Mouse (Mus musculus): ENCODE results near the gene Bag2. TPM values are rescaled to one million over a fixed set of nuclear protein-coding genes. Genes with fewer than 3 reads are reported as not detected.

Gene Bag2
- total RNA-seq, 2 experiments from 2014 or later = 14.0 to 16.9 TPM

DNA sequence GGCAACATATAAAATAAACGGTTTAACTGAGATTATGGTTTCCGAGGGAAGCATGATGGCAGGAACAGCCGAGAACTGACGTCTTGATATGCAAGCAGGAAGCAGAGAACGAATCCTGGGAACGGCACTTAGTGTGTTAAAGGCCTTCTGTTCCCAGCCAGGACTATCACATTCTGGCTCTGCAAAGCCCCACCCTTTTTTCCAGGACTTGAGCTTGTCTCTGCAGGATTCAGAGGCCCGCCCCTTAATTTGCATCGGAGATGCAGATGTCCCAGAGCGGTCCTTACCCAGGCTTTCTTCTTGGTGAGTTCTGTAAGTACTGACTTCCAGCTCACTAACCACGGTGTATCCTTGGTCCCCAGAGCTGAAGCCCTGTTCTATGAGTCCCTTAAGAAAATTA lies 42.8 kb downstream of the Bag2 start:
- DNase-seq (ENCODE audit: extremely low spot score in 1 of 2, low spot score in 2 of 2) = no peak
- intact Hi-C loops (cut with DNase I) = no loop called here

DNA sequence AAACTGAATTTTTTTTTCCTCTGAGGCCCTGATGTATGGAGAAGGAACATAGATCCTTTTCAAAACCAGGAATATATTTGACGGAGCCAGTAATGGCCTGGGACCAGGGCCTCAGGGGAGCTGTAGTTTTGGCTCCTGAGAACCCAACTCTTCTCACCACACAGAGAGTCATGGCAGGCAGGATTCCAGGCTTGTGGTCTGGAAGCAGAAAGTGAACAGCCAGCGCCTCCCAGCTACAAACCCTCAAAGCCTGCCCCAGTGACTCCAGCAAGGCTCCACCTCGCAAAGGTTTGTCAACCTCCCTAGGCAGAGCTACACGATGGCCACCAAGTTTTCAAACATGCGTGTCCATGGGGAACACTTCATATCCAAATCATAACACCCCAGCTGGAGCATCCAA lies 45.6 kb downstream of the Bag2 start:
- intact Hi-C loops (cut with DNase I) = no loop called here

DNA sequence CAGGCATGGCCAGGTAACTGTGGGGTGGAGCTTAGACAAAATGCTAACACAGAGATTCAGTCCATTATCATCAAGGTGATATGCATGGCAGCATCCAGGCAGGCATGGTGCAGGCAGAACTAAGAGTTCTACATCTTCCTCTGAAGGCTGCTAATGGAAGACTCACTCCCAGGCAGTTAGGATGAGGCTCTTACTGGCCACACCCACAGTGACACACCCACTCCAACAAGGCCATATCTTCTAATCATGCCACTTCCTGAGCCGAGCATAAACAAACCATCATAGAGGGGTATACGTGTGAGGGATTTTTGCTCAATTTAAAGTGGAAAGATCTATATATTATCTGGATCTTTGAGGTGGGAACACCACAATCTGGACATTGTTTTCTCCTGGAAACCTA lies 48.0 kb downstream of the Bag2 start:
- DNase-seq (ENCODE audit: extremely low spot score in 1 of 2, low spot score in 2 of 2) = no peak
- intact Hi-C loops (cut with DNase I) = no loop called here

More for the DNA sequence above, 45.6 kb downstream of the Bag2 start:
- DNase-seq (ENCODE audit: extremely low spot score in 1 of 2, low spot score in 2 of 2) = no peak

DNA sequence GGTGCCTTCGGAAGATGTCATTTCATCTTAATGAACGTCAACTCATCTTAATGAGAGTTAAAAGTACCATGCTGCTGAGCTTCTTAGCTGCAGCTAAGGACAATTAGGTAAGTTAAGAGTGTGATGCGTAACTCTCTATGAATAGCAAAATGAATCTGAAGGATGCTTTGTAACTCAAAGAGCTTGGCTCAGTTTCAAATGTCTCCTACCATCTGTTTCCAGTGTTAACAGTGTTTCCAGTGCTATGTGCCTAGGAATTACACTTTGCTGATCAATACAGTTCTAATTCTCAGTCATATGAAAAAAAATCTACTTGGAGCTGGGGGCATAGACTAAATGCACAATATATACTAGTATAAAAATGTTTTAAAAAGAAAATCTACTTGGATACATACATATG lies 56.4 kb downstream of the Bag2 start:
- intact Hi-C loops (cut with DNase I) = no loop called here
- no peak for DNase-seq (ENCODE audit: extremely low spot score in 1 of 2, low spot score in 2 of 2)

DNA sequence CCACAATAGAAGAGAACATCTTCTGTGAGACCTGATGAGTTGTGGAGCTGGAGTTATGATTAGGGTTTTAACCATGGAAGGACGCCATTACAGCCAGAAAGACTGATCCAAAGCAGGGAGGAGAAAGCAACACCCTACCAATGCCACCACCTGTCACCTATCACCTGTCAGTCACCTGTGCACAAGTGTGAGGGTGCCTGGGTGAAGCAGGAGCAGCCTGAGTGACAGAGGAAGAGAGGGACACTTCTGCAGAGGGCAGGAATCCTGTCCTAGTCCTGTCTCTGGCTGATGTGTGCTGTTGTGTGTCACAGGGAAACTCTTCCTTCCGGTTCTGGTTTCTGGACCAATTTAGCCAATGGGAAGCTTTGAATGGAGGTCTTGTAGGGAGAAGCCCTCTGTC lies 61.6 kb downstream of the Bag2 start:
- DNase-seq (ENCODE audit: extremely low spot score in 1 of 2, low spot score in 2 of 2) = no peak
- intact Hi-C loops (cut with DNase I) = no loop called here

Other genes with a start within 250 kb of the Bag2 start
- gene Prim2, start 88.0 kb downstream of the Bag2 start, total RNA-seq (2021) = 1 to 10 TPM; 8.5 to 9.0 TPM
- 10 to 100 TPM; 30.8 to 33.8 TPM for gene Rab23, start 37.9 kb downstream of the Bag2 start, total RNA-seq (2021)
- gene Zfp451, start 56.8 kb upstream of the Bag2 start, total RNA-seq (2021) = 10 to 100 TPM; 62.5 to 63.8 TPM
- gene Bend6, start 150.0 kb upstream of the Bag2 start, total RNA-seq (2021) = 100 to 1,000 TPM; 178 to 184 TPM
- gene Dst, start 150.4 kb upstream of the Bag2 start, total RNA-seq (2021) = 100 to 1,000 TPM; 249 to 270 TPM

Data from left cerebral cortex, postnatal 10 days (tissue).